Mouse (Mus musculus): ENCODE measurements around the gene Uimc1.

Gene Uimc1

GRCm38 (mm10) chr13:55040016-55040415 is 60.1 kb downstream of the Uimc1 start:
- DNase-seq (ENCODE audit: low read depth, low spot score): no peak

- no peak for DNase-seq (ENCODE audit: low read depth, low spot score)
These were observed 75.9 kb downstream of the Uimc1 start for GRCm38 (mm10) chr13:55024215-55024614.

- DNase-seq (ENCODE audit: low read depth, low spot score): no peak
These were observed 77.4 kb downstream of the Uimc1 start for GRCm38 (mm10) chr13:55022715-55023114.

- DNase-seq (ENCODE audit: low read depth, low spot score): no peak
These were observed 77.8 kb downstream of the Uimc1 start for GRCm38 (mm10) chr13:55022256-55022655.

GRCm38 (mm10) chr13:55021194-55021779 is 78.8 kb downstream of the Uimc1 start, which contains the start of gene Hk3:
Hk3 (minus strand) TSS chr13:55021385.
- DNase-seq (ENCODE audit: low read depth, low spot score): no peak

GRCm38 (mm10) chr13:55020051-55020450 is 80.0 kb downstream of the Uimc1 start:
- no peak for DNase-seq (ENCODE audit: low read depth, low spot score)

GRCm38 (mm10) chr13:55019181-55019580 is 80.9 kb downstream of the Uimc1 start:
- no peak for DNase-seq (ENCODE audit: low read depth, low spot score)

- DNase-seq (ENCODE audit: low read depth, low spot score): no peak
These were observed 81.4 kb downstream of the Uimc1 start for GRCm38 (mm10) chr13:55018700-55019099.

GRCm38 (mm10) chr13:55017898-55018599 is 82.1 kb downstream of the Uimc1 start:
- DNase-seq (ENCODE audit: low read depth, low spot score): no peak

GRCm38 (mm10) chr13:55017154-55017897 is 82.8 kb downstream of the Uimc1 start:
- no peak for DNase-seq (ENCODE audit: low read depth, low spot score)

GRCm38 (mm10) chr13:55014451-55014850 is 85.6 kb downstream of the Uimc1 start:
- no peak for DNase-seq (ENCODE audit: low read depth, low spot score)

GRCm38 (mm10) chr13:55013702-55014344 is 86.3 kb downstream of the Uimc1 start:
- DNase-seq (ENCODE audit: low read depth, low spot score): no peak

GRCm38 (mm10) chr13:55011981-55012478 is 88.1 kb downstream of the Uimc1 start:
- no peak for DNase-seq (ENCODE audit: low read depth, low spot score)

GRCm38 (mm10) chr13:55011103-55011502 is 89.0 kb downstream of the Uimc1 start:
- DNase-seq (ENCODE audit: low read depth, low spot score): no peak

- no peak for DNase-seq (ENCODE audit: low read depth, low spot score)
These were observed 91.5 kb downstream of the Uimc1 start for GRCm38 (mm10) chr13:55008589-55008988.

- no peak for DNase-seq (ENCODE audit: low read depth, low spot score)
These were observed 93.7 kb downstream of the Uimc1 start for GRCm38 (mm10) chr13:55006415-55006742.

- no peak for DNase-seq (ENCODE audit: low read depth, low spot score)
These were observed 94.2 kb downstream of the Uimc1 start for GRCm38 (mm10) chr13:55005691-55006414.

GRCm38 (mm10) chr13:55004646-55005045 is 95.5 kb downstream of the Uimc1 start:
- DNase-seq (ENCODE audit: low read depth, low spot score): no peak

- no peak for DNase-seq (ENCODE audit: low read depth, low spot score)
These were observed 98.0 kb downstream of the Uimc1 start for GRCm38 (mm10) chr13:55002090-55002489.

- DNase-seq (ENCODE audit: low read depth, low spot score): no peak
These were observed 99.7 kb downstream of the Uimc1 start for GRCm38 (mm10) chr13:55000433-55000832.

- no peak for DNase-seq (ENCODE audit: low read depth, low spot score)
These were observed 102.5 kb downstream of the Uimc1 start for GRCm38 (mm10) chr13:54997568-54997967.
